Mouse (Mus musculus): ENCODE measurements around the gene Aars.

GRCm38 (mm10) chr8:111090126-111090525 lies 57.2 kb downstream of the Aars start:
- TF ChIP-seq ZC3H11A (IDR thresholded peaks at IDR 0.05; ENCODE audit: borderline replicate concordance, low read depth, low read length) (peak; percentile 66), HCFC1 (IDR thresholded peaks at IDR 0.05; ENCODE audit: borderline replicate concordance, insufficient read depth, low read length) (no peak), MAFK (IDR thresholded peaks at IDR 0.05; ENCODE audit: insufficient read depth, low read depth, low read length) (no peak)

Measured in ES-E14 (cell line).